Mouse (Mus musculus) liver (tissue): Measurements from ENCODE around the gene Barhl1.

Source experiments
- DNase-seq: peaks from one replicate; pipeline ENCODE4 v3.0.0-alpha.2; 2020; ENCODE audit warnings: mixed read lengths

Gene Barhl1

GRCm38 (mm10) chr2:28860678-28861423 is 55.6 kb downstream of the Barhl1 start:
- DNase-seq, result no peak

GRCm38 (mm10) chr2:28859303-28859702 is 57.2 kb downstream of the Barhl1 start:
- DNase-seq, result no peak
